10 mouse cellular contexts compared by ENCODE assay signal in genomic region chr10:8027023-8027422, GRCm38 (mm10).
DNase-seq lines count a peak whose midpoint lies in the region; ATAC-seq and TF ChIP-seq lines count a peak whose summit lies in the region.
"Had no signal": no experiment of that assay in that cellular context is flagged by ENCODE, and none has a peak within 500 bp of the region (broad histone marks: within the 10 kb centered on the region; RNA-seq: fewer than 3 reads in every experiment).

No protein-coding gene starts in this region.

- H3K4me3 ChIP-seq in hindbrain, postnatal 0 days (ENCODE audit: low read length): no peak overlapping the region
- no peak overlapping the region for H3K4me3 ChIP-seq in hindbrain, embryonic 11.5 days (ENCODE audit: low read depth, low read length)
- no peak overlapping the region for H3K4me3 ChIP-seq in midbrain, postnatal 0 days (ENCODE audit: low read depth, low read length)
- H3K4me3 ChIP-seq in midbrain, embryonic 11.5 days (ENCODE audit: low read depth, low read length): no peak overlapping the region
- H3K4me3 ChIP-seq: liver, embryonic 12.5 days had no signal

- peak; percentile 27 for DNase-seq in adrenal gland, postnatal 10 days
- no peak for DNase-seq in adrenal gland, postnatal 25 days
- peak; percentile 52 for DNase-seq in hindbrain, postnatal 0 days (ENCODE audit: low spot score)
- DNase-seq in hindbrain, embryonic 11.5 days (ENCODE audit: low spot score): no peak
- DNase-seq in midbrain, postnatal 0 days (ENCODE audit: low spot score): peak; percentile 40
- DNase-seq in midbrain, embryonic 11.5 days (ENCODE audit: low spot score, missing footprints): no peak
- peak; percentile 34 for DNase-seq in lung, postnatal 36 days
- DNase-seq in cerebellum, adult 8-10 months: no peak
- DNase-seq: cerebellum, adult 11 months had no signal

- H3K27me3 ChIP-seq in hindbrain, postnatal 0 days (ENCODE audit: insufficient read depth, low read length): no peaks in the 10 kb centered on the region
- no peaks in the 10 kb centered on the region for H3K27me3 ChIP-seq in hindbrain, embryonic 11.5 days (ENCODE audit: control insufficient read depth, insufficient read depth, low read length)
- H3K27me3 ChIP-seq in midbrain, postnatal 0 days (ENCODE audit: insufficient read depth, low read length): no peaks in the 10 kb centered on the region
- H3K27me3 ChIP-seq in midbrain, embryonic 11.5 days (ENCODE audit: control insufficient read depth, insufficient read depth, low read length): no peaks in the 10 kb centered on the region
- H3K27me3 ChIP-seq: liver, embryonic 12.5 days had no signal

- H3K9me3 ChIP-seq in hindbrain, postnatal 0 days (ENCODE audit: low read length): no peaks in the 10 kb centered on the region
- H3K9me3 ChIP-seq in hindbrain, embryonic 11.5 days (ENCODE audit: control insufficient read depth, low read length): no peaks in the 10 kb centered on the region
- no peaks in the 10 kb centered on the region for H3K9me3 ChIP-seq in midbrain, postnatal 0 days (ENCODE audit: low read length)
- H3K9me3 ChIP-seq in midbrain, embryonic 11.5 days (ENCODE audit: control insufficient read depth, low read length): no peaks in the 10 kb centered on the region
- H3K9me3 ChIP-seq: liver, embryonic 12.5 days had no signal

- H3K27ac ChIP-seq in hindbrain, postnatal 0 days: no peak overlapping the region
- H3K27ac ChIP-seq in hindbrain, embryonic 11.5 days (ENCODE audit: low read depth, low read length): no peak overlapping the region
- H3K27ac ChIP-seq in midbrain, postnatal 0 days (ENCODE audit: low read depth, low read length): no peak overlapping the region
- H3K27ac ChIP-seq in midbrain, embryonic 11.5 days (ENCODE audit: low read depth, low read length): no peak overlapping the region
- H3K27ac ChIP-seq: liver, embryonic 12.5 days had no signal

- WGBS in hindbrain, postnatal 0 days: 20% methylated on average over 6 of the region's 6 CpGs
- WGBS in hindbrain, embryonic 11.5 days: 66% methylated on average over 6 of the region's 6 CpGs
- 28% methylated on average over 6 of the region's 6 CpGs for WGBS in midbrain, postnatal 0 days
- 68% methylated on average over 6 of the region's 6 CpGs for WGBS in midbrain, embryonic 11.5 days

- TF ChIP-seq CTCF in hindbrain, postnatal 0 days (IDR thresholded peaks at IDR 0.05; ENCODE audit: low read depth): no peak
- no peak for TF ChIP-seq CTCF in midbrain, postnatal 0 days (IDR thresholded peaks at IDR 0.05)

- H3K4me2 ChIP-seq in hindbrain, postnatal 0 days (ENCODE audit: low read depth, low read length): no peak overlapping the region
- H3K4me2 ChIP-seq in hindbrain, embryonic 11.5 days (replicated peaks; ENCODE audit: low read depth, low read length): no peak overlapping the region
- no peak overlapping the region for H3K4me2 ChIP-seq in midbrain, postnatal 0 days (ENCODE audit: low read depth, low read length, poor library complexity, severe bottlenecking)
- H3K4me2 ChIP-seq in midbrain, embryonic 11.5 days: no peak overlapping the region
- H3K4me2 ChIP-seq: liver, embryonic 12.5 days had no signal

- no peaks in the 10 kb centered on the region for H3K36me3 ChIP-seq in hindbrain, postnatal 0 days (ENCODE audit: insufficient read depth, low read length)
- H3K36me3 ChIP-seq in hindbrain, embryonic 11.5 days (ENCODE audit: control insufficient read depth, insufficient read depth, low read length): no peaks in the 10 kb centered on the region
- no peaks in the 10 kb centered on the region for H3K36me3 ChIP-seq in midbrain, postnatal 0 days (ENCODE audit: insufficient read depth, low read length)
- no peaks in the 10 kb centered on the region for H3K36me3 ChIP-seq in midbrain, embryonic 11.5 days (ENCODE audit: control insufficient read depth, insufficient read depth, low read length)
- H3K36me3 ChIP-seq: liver, embryonic 12.5 days had no signal

- no peak overlapping the region for H3K9ac ChIP-seq in hindbrain, postnatal 0 days (replicated peaks; ENCODE audit: low read length)
- no peak overlapping the region for H3K9ac ChIP-seq in hindbrain, embryonic 11.5 days (ENCODE audit: low read depth, low read length)
- no peak overlapping the region for H3K9ac ChIP-seq in midbrain, postnatal 0 days (replicated peaks; ENCODE audit: low read length, poor library complexity, severe bottlenecking)
- H3K9ac ChIP-seq in midbrain, embryonic 11.5 days (ENCODE audit: low read length): no peak overlapping the region
- H3K9ac ChIP-seq: liver, embryonic 12.5 days had no signal

- no peaks in the 10 kb centered on the region for H3K4me1 ChIP-seq in hindbrain, postnatal 0 days (ENCODE audit: insufficient read depth, low read length)
- H3K4me1 ChIP-seq in hindbrain, embryonic 11.5 days (replicated peaks; ENCODE audit: control insufficient read depth, insufficient read depth, low read length): no peaks in the 10 kb centered on the region
- no peaks in the 10 kb centered on the region for H3K4me1 ChIP-seq in midbrain, postnatal 0 days (ENCODE audit: insufficient read depth, low read length)
- no peaks in the 10 kb centered on the region for H3K4me1 ChIP-seq in midbrain, embryonic 11.5 days (ENCODE audit: control insufficient read depth, insufficient read depth, low read length)

- no peak for ATAC-seq in hindbrain, postnatal 0 days
- no peak for ATAC-seq in hindbrain, embryonic 11.5 days (ENCODE audit: low FRiP score)
- no peak for ATAC-seq in midbrain, postnatal 0 days (ENCODE audit: low FRiP score)
- no peak for ATAC-seq in midbrain, embryonic 11.5 days (ENCODE audit: low FRiP score)
- ATAC-seq: liver, embryonic 12.5 days had no signal

Comparison
In these comparisons a context has a peak if more than half of its experiments do, and no peak if none do; other contexts are left out.
1. DNase-seq: peak in adrenal gland, postnatal 10 days (single experiment), hindbrain, postnatal 0 days (single experiment), midbrain, postnatal 0 days (single experiment) and lung, postnatal 36 days (single experiment); none in adrenal gland, postnatal 25 days (single experiment), hindbrain, embryonic 11.5 days (single experiment), midbrain, embryonic 11.5 days (single experiment) and cerebellum, adult 8-10 months (single experiment).